Mouse (Mus musculus): Measurements from ENCODE around the gene Pkp1.

Pkp1 gene

GRCm38 (mm10) chr1:135918644-135919407 is at the start of gene Pkp1:
TSS of gene Pkp1 (minus strand) at chr1:135919207.
- no peak for DNase-seq (ENCODE audit: low read depth, low spot score)

DNA sequence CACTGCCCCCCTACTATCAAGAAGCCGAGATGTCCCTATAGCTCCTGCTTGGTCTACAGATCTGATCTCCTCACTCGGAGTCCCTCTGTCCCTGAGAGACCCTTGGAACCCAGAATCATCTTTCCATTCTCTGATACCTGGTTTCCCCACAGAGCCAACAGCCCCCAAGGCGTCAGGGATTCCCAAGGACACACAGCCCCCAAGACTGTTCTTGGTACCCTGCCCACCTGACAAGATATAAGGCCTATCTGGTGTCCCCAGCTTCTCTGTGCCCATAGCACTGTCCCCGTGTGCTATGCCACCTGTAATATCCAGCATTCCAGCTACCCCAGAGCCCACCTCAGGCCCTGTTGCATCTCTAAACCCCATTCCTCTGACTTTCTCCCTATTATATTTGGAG is 48.7 kb upstream of the Pkp1 start:
- no peak for DNase-seq (ENCODE audit: low read depth, low spot score)

DNA sequence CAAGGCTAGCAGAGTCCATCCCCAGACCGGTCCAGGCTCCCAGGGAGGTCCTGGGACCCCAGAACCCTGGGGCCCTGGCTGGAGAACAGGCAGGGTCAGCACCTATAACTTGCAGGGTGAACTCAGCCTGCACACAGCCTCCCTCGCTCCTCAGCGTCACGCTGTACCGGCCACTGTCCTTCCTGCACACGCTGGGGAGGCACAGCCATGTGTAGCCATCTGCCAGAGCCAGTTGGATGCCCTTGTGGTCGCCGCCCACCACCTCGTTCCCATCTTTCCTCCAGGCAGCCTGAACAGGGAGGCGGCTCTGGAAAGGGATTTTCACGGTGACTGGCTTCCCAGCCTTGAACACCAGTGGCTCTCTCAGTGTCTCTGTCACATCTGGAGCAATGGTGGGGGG is 45.6 kb upstream of the Pkp1 start:
- no peak for DNase-seq (ENCODE audit: low read depth, low spot score)

GRCm38 (mm10) chr1:135963177-135963576 is 44.2 kb upstream of the Pkp1 start:
- no peak for DNase-seq (ENCODE audit: low read depth, low spot score)

GRCm38 (mm10) chr1:135958483-135958882 is 39.5 kb upstream of the Pkp1 start:
- no peak for DNase-seq (ENCODE audit: low read depth, low spot score)

DNA sequence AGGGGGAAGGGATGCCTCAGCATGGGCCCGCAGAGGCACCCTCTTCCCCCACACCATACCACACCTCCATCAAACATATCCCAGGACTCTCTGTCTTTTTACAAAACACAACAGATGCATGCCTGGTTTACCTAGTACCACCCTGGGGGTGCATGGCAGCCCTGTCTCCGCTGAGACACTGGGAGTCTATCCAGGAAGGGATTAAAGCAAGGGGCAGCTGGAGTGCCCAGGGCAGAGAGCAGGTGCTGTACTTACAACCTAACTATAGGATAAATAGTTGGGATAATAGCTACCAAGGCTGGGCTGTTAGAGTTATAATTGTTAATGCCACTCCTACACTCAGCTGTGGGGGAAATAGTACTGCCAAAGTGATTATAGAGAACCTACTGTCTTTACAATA is 29.9 kb upstream of the Pkp1 start:
- DNase-seq (ENCODE audit: low read depth, low spot score): no peak

DNA sequence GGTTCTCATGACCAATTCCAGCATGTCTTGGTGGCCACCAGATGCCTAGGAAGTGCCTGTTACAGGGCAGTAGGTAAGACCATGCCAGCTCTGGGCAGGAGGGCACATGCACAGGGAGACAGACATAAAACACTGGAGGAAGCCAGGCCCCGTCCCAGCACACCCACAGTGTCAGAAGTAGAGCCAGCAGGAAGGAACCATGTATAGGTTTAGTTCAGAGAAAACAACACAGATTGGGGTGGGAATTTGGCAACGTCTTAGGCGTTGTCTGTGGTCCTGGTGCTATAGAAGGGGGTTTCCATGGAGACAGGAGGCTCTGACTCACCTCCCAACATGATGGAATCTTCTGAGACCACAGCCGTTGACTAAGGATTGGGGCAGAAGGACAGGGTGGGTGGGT is 27.2 kb upstream of the Pkp1 start:
- DNase-seq (ENCODE audit: low read depth, low spot score): no peak

DNA sequence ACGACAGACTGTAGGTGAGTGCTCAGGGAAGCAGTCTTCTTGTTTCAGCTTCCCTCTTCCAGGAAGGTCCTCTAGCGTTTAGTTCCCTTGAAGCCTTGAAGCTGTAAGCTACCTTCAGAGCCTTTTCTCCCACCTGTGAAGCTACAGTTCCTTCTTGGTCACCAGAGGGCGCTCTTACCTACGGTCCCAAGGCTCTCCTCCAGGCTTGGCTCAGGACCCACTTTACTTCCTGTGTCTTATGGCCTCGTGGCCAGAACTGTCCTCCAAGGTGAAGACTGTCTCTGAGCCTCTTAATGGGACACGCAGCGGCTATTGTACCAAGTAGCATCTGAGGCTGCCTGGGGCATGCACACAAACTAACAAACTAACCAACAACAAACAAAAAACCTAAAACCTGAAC is 26.7 kb upstream of the Pkp1 start:
- DNase-seq (ENCODE audit: low read depth, low spot score): peak; percentile 56

- DNase-seq (ENCODE audit: low read depth, low spot score): peak; percentile 34
Measured at GRCm38 (mm10) chr1:135944526-135945259, 25.7 kb upstream of the Pkp1 start.

GRCm38 (mm10) chr1:135943713-135944112 is 24.7 kb upstream of the Pkp1 start:
- no peak for DNase-seq (ENCODE audit: low read depth, low spot score)

GRCm38 (mm10) chr1:135942116-135942515 is 23.1 kb upstream of the Pkp1 start:
- DNase-seq (ENCODE audit: low read depth, low spot score): no peak

- DNase-seq (ENCODE audit: low read depth, low spot score): no peak
Measured at GRCm38 (mm10) chr1:135941259-135942006, 22.4 kb upstream of the Pkp1 start.

GRCm38 (mm10) chr1:135936091-135936490 is 17.1 kb upstream of the Pkp1 start:
- DNase-seq (ENCODE audit: low read depth, low spot score): no peak

GRCm38 (mm10) chr1:135933704-135934293 is 14.8 kb upstream of the Pkp1 start:
- DNase-seq (ENCODE audit: low read depth, low spot score): no peak

DNA sequence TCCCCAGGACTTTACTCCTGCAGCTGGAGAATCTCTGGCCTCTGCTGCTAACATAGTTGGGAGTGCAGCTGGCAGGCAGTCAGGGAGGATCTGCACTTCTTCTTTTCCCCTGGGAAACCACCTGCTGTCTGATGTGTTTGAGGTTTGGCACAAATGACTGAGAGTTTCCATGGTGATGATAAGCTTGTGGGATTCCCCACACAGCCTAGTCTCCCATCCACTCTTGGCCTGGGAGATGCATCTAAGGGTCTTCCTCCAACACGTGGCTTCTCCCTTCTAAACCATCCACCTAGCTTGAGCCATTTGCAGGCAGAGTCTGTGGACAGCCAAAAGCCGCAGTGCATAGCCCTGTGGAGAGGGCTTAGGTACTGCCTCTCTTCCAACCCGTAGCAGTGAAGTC is 10.9 kb upstream of the Pkp1 start:
- DNase-seq (ENCODE audit: low read depth, low spot score): no peak

DNA sequence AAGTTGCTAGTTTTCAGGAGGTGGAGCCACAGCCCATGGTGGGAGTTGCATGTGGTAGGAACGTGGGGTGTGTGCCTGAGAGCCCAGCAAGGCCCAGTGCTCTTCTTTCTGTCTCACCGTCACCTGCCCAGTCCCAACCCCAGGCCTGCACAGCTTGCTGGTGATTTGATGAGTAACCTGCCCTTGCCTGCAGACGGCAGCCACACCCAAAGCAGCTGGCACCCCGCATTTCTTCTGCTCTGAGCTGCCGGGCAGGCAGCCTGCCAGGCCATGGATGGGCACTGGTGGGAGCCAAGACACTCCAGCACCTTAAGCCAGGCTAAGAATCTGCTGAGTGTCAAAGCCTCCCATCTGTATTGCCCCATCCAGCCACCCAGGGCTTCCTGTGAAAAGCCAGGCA is 6.8 kb upstream of the Pkp1 start:
- DNase-seq (ENCODE audit: low read depth, low spot score): no peak

DNA sequence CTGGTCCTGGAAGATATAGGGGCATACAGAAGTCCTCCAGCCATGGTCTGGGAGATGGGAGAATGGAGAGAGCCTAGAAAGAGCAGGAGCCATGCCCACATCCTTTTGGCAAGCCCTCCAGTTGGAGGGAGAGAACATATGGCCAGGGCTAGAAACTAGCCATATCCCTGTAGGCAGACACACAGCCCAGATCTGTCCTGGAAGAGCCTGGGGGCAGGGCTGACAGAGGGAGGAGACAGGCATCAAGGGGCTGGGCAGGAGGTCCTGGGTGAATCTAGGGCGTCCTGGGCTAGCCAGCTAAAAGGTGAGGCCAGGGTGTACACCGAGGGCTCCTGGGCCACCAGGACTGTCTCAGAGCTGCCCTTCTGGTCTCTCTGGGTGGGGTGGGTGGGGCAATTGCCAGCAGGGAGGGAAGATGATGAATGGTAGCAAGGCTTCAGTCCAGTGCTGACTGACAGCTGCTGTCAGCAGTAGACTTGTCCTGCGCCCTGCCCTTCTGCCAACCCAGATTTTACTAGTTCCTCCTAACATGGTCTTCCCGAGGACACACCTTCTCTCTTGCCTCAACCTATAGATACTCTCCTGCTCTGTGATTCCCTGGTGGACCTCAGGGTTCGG is 5.5 kb upstream of the Pkp1 start:
- DNase-seq (ENCODE audit: low read depth, low spot score): no peak

GRCm38 (mm10) chr1:135923229-135923628 is 4.2 kb upstream of the Pkp1 start:
- no peak for DNase-seq (ENCODE audit: low read depth, low spot score)

GRCm38 (mm10) chr1:135917206-135917605 is 1.8 kb downstream of the Pkp1 start:
- no peak for DNase-seq (ENCODE audit: low read depth, low spot score)

- DNase-seq (ENCODE audit: low read depth, low spot score): no peak
Measured at GRCm38 (mm10) chr1:135916486-135917058, 2.4 kb downstream of the Pkp1 start.

DNA sequence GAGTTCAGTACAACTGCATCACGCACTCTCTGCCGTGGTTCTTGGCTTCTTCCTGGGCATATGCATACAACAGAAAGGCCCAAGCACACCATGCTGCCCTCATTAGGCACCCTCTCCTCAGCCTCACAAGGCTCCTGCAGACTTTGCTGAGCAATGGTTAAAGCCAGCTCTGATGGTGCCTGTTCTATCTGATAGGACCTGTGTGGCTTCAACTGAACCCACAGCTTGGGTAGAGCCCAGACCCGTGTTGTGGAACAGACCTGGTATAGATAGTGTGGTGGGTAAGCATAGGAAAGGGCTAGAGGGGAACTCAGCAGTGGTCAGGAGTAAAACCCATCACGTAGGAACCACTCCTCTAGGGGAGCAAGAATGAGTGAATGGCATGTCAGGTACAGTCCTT is 5.3 kb downstream of the Pkp1 start:
- no peak for DNase-seq (ENCODE audit: low read depth, low spot score)

Measured in WW6 (cell line).